Mouse (Mus musculus) testis, postnatal 14 days (tissue): ENCODE measurements at regions not wholly inside any gene's neighbourhood (a gene's known extent, or its start where the extent isn't known, plus 50 kb on each side); places are given as distances from the start of the nearest gene placed in this dataset.
"Not testable (repeated sequence)": the region's sequence is repeated elsewhere in the genome, so short reads cannot be mapped to it uniquely, and the experiment has no call there.

Experiments
- DNase-seq: peaks from one replicate; pipeline ENCODE4 v3.0.0; 2021; ENCODE audit warnings: low spot score

- no peak for DNase-seq
These were observed 57.2 kb downstream of the Foxa2 start for GRCm38 (mm10) chr2:147989616-147990015.

- DNase-seq, result no peak
These were observed 58.2 kb downstream of the Foxa2 start for GRCm38 (mm10) chr2:147988586-147988985.

GRCm38 (mm10) chr2:147985261-147985575 lies 61.6 kb downstream of the Foxa2 start:
- DNase-seq, result no peak

- DNase-seq, result no peak
These were observed 62.1 kb downstream of the Foxa2 start for GRCm38 (mm10) chr2:147984547-147985260.

GRCm38 (mm10) chr2:147980929-147981479 lies 65.8 kb downstream of the Foxa2 start:
- DNase-seq, result no peak

- no peak for DNase-seq
These were observed 66.4 kb downstream of the Foxa2 start for GRCm38 (mm10) chr2:147980408-147980807.

GRCm38 (mm10) chr2:147979660-147980364 lies 67.0 kb downstream of the Foxa2 start:
- no peak for DNase-seq

- no peak for DNase-seq
These were observed 67.8 kb downstream of the Foxa2 start for GRCm38 (mm10) chr2:147979001-147979400.

GRCm38 (mm10) chr2:147974776-147975175 lies 72.0 kb downstream of the Foxa2 start:
- DNase-seq, result no peak

- no peak for DNase-seq
These were observed 78.1 kb downstream of the Foxa2 start for GRCm38 (mm10) chr2:147968671-147969070.

GRCm38 (mm10) chr2:147967829-147968529 lies 78.8 kb downstream of the Foxa2 start:
- no peak for DNase-seq

GRCm38 (mm10) chr2:147963284-147963683 lies 83.5 kb downstream of the Foxa2 start:
- DNase-seq, result not testable (repeated sequence)

GRCm38 (mm10) chr2:147961633-147962032 lies 85.1 kb downstream of the Foxa2 start:
- no peak for DNase-seq

GRCm38 (mm10) chr2:147954183-147954582 lies 92.6 kb downstream of the Foxa2 start:
- DNase-seq, result no peak

- DNase-seq, result no peak
These were observed 95.5 kb downstream of the Foxa2 start for GRCm38 (mm10) chr2:147951233-147951632.

- no peak for DNase-seq
These were observed 102.4 kb downstream of the Foxa2 start for GRCm38 (mm10) chr2:147944171-147945040.

GRCm38 (mm10) chr2:147942591-147942990 lies 104.2 kb downstream of the Foxa2 start:
- no peak for DNase-seq

GRCm38 (mm10) chr2:147941319-147941718 lies 105.5 kb downstream of the Foxa2 start:
- DNase-seq, result no peak

- no peak for DNase-seq
These were observed 114.3 kb downstream of the Foxa2 start for GRCm38 (mm10) chr2:147932494-147932893.

GRCm38 (mm10) chr2:147929031-147929711 lies 117.6 kb downstream of the Foxa2 start:
- DNase-seq, result no peak
